Mouse (Mus musculus) stomach, embryonic 16.5 days (tissue): ENCODE data around the gene Ccer2. TPM values are rescaled to one million over a fixed set of nuclear protein-coding genes. Genes with fewer than 3 reads are reported as not detected.

Experiments
- ATAC-seq: fragments of 200-750 bp; cut with Nextera tagmentation; 2 replicates; pipeline ENCODE4 v1.8.0; 2017; ENCODE audit warnings: moderate number of reproducible peaks, moderate TSS enrichment; ENCODE audit not compliant: insufficient read depth, low FRiP score
- H3K27ac ChIP-seq: fragments of 300-500 bp; sonication (generic); 2 replicates; pipeline ENCODE4 v1.5.1; 2014; ENCODE audit warnings: low read length
- H3K27me3 ChIP-seq: fragments of 300-500 bp; sonication (generic); 2 replicates; pipeline ENCODE4 v1.6.1; 2014; ENCODE audit warnings: low read length, control low read depth, mixed read lengths; ENCODE audit not compliant: control insufficient read depth, insufficient read depth
- H3K36me3 ChIP-seq: fragments of 300-500 bp; sonication (generic); 2 replicates; pipeline ENCODE4 v1.6.1; 2014; ENCODE audit warnings: low read length; ENCODE audit not compliant: control insufficient read depth, insufficient read depth
- H3K4me1 ChIP-seq: fragments of 300-500 bp; sonication (generic); 2 replicates; pipeline ENCODE4 v1.6.1; 2014; ENCODE audit warnings: low read length, control low read depth, mixed read lengths; ENCODE audit not compliant: control insufficient read depth, insufficient read depth
- H3K4me2 ChIP-seq: fragments of 300-500 bp; sonication (generic); 2 replicates; pipeline ENCODE4 v1.6.1; 2014; ENCODE audit warnings: low read depth, low read length, mixed read lengths
- H3K4me3 ChIP-seq: fragments of 300-500 bp; sonication (generic); replicated peaks from 2 replicates; pipeline ENCODE4 v1.5.1; 2014; ENCODE audit warnings: mild to moderate bottlenecking, low read length
- H3K9ac ChIP-seq: fragments of 300-500 bp; sonication (generic); 2 replicates; pipeline ENCODE4 v1.6.1; 2014; ENCODE audit warnings: low read length
- H3K9me3 ChIP-seq: fragments of 300-500 bp; sonication (generic); replicated peaks from 2 replicates; pipeline ENCODE4 v1.6.1; 2016; ENCODE audit warnings: low read length, control low read depth; ENCODE audit not compliant: control insufficient read depth
- WGBS: fragments of 180-500 bp; shearing (Covaris S2); extraction: QIAGEN DNeasy Blood & Tissue Kit; methylation state at CpG from one replicate; pipeline ENCODE4 v1.1.7; 2014; 5-methylcytosine and 5-hydroxymethylcytosine counted together
- polyA plus RNA-seq: library from polyadenylated mRNA; unstranded; fragments of >200 nt; fragmentation: Nextera tagmentation; extraction: Ambion mirVana; gene quantifications from 2 replicates; pipeline ENCODE4 v1.2.1, GENCODE M21; 2015

The Ccer2 gene
- polyA plus RNA-seq, 1 experiment from 2014 or later: not detected

DNA sequence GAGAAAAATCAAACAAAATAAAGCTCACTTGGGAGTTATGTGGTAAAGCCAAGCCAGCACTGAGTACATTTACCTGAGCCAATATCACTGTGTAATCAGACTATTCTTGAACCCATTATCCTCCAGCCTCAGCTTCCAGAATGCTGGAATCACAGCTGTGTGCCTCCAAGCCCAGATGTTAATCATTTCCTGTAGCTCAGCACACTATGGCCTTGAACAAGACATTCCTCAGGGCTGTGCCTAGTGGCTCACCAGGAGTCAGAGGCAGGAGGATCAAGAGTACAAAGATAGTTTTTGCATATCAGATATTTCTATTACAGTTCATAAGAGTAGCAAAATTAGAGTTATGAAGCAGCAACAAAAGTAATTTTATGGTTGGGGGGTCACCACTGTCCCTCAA lies 35.7 kb downstream of the Ccer2 start:
- Histone ChIP-seq H3K36me3 (no peaks in the 10 kb centered on the region), H3K4me2 (no peak overlapping the region), H3K4me1 (peaks cover 13% of the 10 kb centered on the region; the same call in 1 of the 2 replicates), H3K4me3 (no peak overlapping the region), H3K9me3 (no peaks in the 10 kb centered on the region), H3K27me3 (no peaks in the 10 kb centered on the region), H3K27ac (no peak overlapping the region), H3K9ac (no peak overlapping the region)
- ATAC-seq: no peak

DNA sequence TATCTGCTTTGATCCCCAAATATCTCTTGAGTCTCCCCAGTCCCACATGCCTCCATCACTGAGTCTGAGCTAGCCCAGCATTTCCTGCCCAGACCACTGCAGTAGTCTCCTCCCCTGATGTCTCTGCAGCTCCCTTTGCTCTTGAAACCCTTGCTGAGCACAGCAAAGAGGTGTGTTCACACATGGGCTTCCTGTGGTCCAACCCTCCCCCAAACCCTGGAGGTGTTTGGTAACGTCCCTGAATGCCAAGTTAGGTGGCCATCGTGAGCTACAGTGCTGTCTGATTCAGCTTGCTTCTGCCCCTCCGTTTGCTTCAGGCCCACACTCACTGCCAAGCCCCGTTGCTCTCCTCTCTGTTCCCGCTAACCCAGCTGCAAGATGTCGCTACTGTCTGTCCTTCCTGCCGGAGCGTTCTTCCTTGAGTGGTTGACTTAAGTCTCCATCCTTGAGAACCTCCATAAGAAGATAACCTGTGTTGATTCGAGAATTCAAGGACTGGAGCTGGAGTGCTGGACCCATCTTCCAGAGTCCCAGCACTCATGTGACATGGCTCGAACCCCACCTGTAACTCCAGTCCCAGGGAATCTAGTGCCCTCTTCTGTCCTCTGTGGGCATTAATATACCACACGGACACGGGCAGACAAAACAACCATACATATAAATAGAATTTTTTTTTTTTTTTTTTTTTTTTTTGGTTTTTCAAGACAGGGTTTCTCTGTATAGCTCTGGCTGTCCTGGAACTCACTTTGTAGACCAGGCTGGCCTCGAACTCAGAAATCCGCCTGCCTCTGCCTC lies 36.6 kb downstream of the Ccer2 start:
- WGBS: 65% methylated on average over 14 of the region's 14 CpGs
- no peak overlapping the region for H3K4me3 ChIP-seq
- H3K27ac ChIP-seq: no peak overlapping the region
- no peak overlapping the region for H3K9ac ChIP-seq
- no peaks in the 10 kb centered on the region for H3K36me3 ChIP-seq
- H3K9me3 ChIP-seq: no peaks in the 10 kb centered on the region
- no peak for ATAC-seq
- H3K27me3 ChIP-seq: no peaks in the 10 kb centered on the region
- H3K4me1 ChIP-seq: peaks cover 16% of the 10 kb centered on the region
- no peak overlapping the region for H3K4me2 ChIP-seq

GRCm38 (mm10) chr7:28793834-28794233 lies 37.9 kb downstream of the Ccer2 start:
- no peak overlapping the region for H3K27ac ChIP-seq
- H3K27me3 ChIP-seq: no peaks in the 10 kb centered on the region
- 42% methylated on average over 2 of the region's 2 CpGs for WGBS
- peaks cover 16% of the 10 kb centered on the region for H3K4me1 ChIP-seq
- H3K9me3 ChIP-seq: no peaks in the 10 kb centered on the region
- H3K36me3 ChIP-seq: no peaks in the 10 kb centered on the region
- no peak overlapping the region for H3K9ac ChIP-seq
- H3K4me3 ChIP-seq: no peak overlapping the region
- no peak overlapping the region for H3K4me2 ChIP-seq
- no peak for ATAC-seq

- Histone ChIP-seq H3K27me3 (no peaks in the 10 kb centered on the region), H3K36me3 (no peaks in the 10 kb centered on the region), H3K4me1 (peaks cover 10% of the 10 kb centered on the region), H3K4me2 (no peak overlapping the region), H3K4me3 (no peak overlapping the region), H3K27ac (no peak overlapping the region), H3K9me3 (no peaks in the 10 kb centered on the region), H3K9ac (no peak overlapping the region)
- ATAC-seq: no peak
- 77% methylated on average over 3 of the region's 3 CpGs for WGBS
Observed at GRCm38 (mm10) chr7:28794496-28794895, 38.5 kb downstream of the Ccer2 start.

GRCm38 (mm10) chr7:28795832-28796231 lies 39.9 kb downstream of the Ccer2 start:
- Histone ChIP-seq H3K27ac (peak overlapping the region; percentile 1; the same call in 1 of the 2 replicates), H3K27me3 (no peaks in the 10 kb centered on the region), H3K4me1 (peaks cover 5% of the 10 kb centered on the region), H3K4me2 (peak overlapping the region; percentile 46; the same call in 1 of the 2 replicates), H3K9ac (no peak overlapping the region), H3K4me3 (peak overlapping the region; percentile 9; the same call in 1 of the 2 replicates), H3K9me3 (no peaks in the 10 kb centered on the region), H3K36me3 (no peaks in the 10 kb centered on the region)
- 72% methylated on average over 15 of the region's 15 CpGs for WGBS
- no peak for ATAC-seq

GRCm38 (mm10) chr7:28796562-28796975 lies 40.6 kb downstream of the Ccer2 start:
- Histone ChIP-seq H3K9ac (peak overlapping the region; percentile 72), H3K4me2 (peak overlapping the region; percentile 46), H3K4me3 (peak overlapping the region; percentile 9), H3K4me1 (peaks cover 12% of the 10 kb centered on the region), H3K27me3 (no peaks in the 10 kb centered on the region), H3K9me3 (no peaks in the 10 kb centered on the region), H3K27ac (peak overlapping the region; percentile 1; the same call in 1 of the 2 replicates), H3K36me3 (no peaks in the 10 kb centered on the region)
- ATAC-seq: peak; percentile 63
- 13% methylated on average over 32 of the region's 32 CpGs for WGBS

DNA sequence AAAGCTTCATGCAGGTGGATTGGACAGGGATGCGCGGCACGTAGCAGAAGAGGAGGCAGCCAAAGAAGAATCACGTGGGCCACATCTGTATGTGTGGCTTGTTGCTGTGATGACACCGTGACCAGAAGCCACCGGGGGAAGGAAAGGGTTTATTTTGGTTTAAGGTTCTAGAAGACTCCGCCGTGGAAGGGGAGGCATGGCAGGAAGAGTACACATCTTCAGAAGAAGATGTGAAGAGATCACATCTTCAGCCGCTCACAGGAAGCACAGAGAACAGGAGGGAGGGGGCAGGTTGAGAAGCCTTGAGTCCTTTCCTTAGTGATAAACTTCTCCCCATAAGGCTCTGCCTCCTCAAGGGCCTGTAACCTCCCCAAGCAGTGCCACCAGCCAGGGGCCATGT lies 44.0 kb downstream of the Ccer2 start:
- H3K4me1 ChIP-seq: peaks cover 43% of the 10 kb centered on the region
- ATAC-seq: no peak
- WGBS: 89% methylated on average over 9 of the region's 9 CpGs
- no peaks in the 10 kb centered on the region for H3K27me3 ChIP-seq
- H3K36me3 ChIP-seq: no peaks in the 10 kb centered on the region
- H3K9me3 ChIP-seq: no peaks in the 10 kb centered on the region
- no peak overlapping the region for H3K4me3 ChIP-seq
- H3K4me2 ChIP-seq: no peak overlapping the region
- no peak overlapping the region for H3K9ac ChIP-seq
- peak overlapping the region; percentile 100; the same call in 1 of the 2 replicates for H3K27ac ChIP-seq

- H3K27ac ChIP-seq: peak overlapping the region; percentile 100
- no peaks in the 10 kb centered on the region for H3K9me3 ChIP-seq
- no peaks in the 10 kb centered on the region for H3K36me3 ChIP-seq
- H3K4me1 ChIP-seq: peaks cover 43% of the 10 kb centered on the region
- no peak for ATAC-seq
- WGBS: 52% methylated on average over 3 of the region's 3 CpGs
- 0 out of 2 replicates have a peak overlapping the region, but pooled peaks have one; percentile 42 for H3K4me2 ChIP-seq
- no peak overlapping the region for H3K4me3 ChIP-seq
- no peak overlapping the region for H3K9ac ChIP-seq
- H3K27me3 ChIP-seq: no peaks in the 10 kb centered on the region
Observed at GRCm38 (mm10) chr7:28801451-28801850, 45.5 kb downstream of the Ccer2 start.

DNA sequence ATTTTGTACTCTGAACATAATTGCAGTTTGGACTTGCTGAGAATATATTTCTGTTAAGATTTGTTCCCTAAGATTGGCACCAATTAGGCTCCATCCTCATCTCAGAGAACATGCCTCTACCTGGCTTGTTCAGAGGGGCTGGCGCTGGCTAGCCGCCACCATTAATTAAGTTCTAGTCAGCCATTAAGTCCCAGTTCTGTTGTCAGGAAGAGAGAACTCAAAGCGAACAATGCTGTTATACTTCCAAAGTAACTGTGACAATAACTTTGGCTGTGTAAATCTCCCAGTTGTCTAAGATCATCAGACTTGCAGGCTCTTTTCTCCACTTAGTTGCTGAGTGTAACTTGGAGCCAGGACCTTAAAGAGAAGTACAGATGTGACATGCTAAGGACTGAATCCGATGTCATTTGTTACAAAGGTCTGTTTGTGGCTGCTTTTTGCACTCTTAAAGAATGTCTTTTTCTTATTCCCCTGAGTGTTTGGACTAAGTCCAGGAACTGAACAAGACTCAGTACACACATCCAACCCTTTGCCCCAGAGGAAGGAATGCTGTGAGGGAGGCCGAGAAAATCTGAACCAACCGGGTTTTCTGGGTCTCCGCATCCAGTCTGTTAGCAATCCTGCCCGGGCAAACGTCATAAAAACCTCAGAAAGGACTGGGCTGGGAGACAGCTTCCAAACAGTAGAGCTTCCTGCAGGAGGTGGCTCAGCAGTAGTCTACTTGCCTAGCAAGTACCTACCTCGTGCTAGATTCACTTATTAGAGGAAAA lies 46.1 kb downstream of the Ccer2 start:
- 17% methylated on average over 10 of the region's 10 CpGs for WGBS
- peak; percentile 81 for ATAC-seq
- Histone ChIP-seq H3K9ac (peak overlapping the region; percentile 63), H3K4me1 (peaks cover 38% of the 10 kb centered on the region), H3K36me3 (no peaks in the 10 kb centered on the region), H3K4me2 (peak overlapping the region; percentile 42), H3K9me3 (no peaks in the 10 kb centered on the region), H3K27me3 (no peaks in the 10 kb centered on the region), H3K4me3 (peak overlapping the region; percentile 19), H3K27ac (peak overlapping the region; percentile 100)
